Mouse (Mus musculus): Measurements from ENCODE around the gene Nhs. TPM values are rescaled to one million over a fixed set of nuclear protein-coding genes. Genes with fewer than 3 reads are reported as not detected.

Nhs gene
- not detected in 2 replicates for polyA plus RNA-seq (2012; ENCODE audit: insufficient read depth, low replicate concordance)

GRCm38 (mm10) chrX:162159637-162160611, at the start of gene Nhs:
Nhs (minus strand) TSS chrX:162159730.
- Histone ChIP-seq H3K4me3 (replicated peaks) (peak within 1 kb of the TSS; percentile 87), H3K4me1 (peaks cover 12% of the 10 kb centered on the region; the same call in 1 of the 2 replicates), H3K27me3 (replicated peaks) (peaks cover 45% of the 10 kb centered on the region), H3K9me3 (peaks cover 20% of the 10 kb centered on the region), H3K36me3 (replicated peaks; ENCODE audit: low read length) (no peaks in the 10 kb centered on the region)
- no peak for TF ChIP-seq FLI1 (IDR thresholded peaks at IDR 0.05; ENCODE audit: low read length)
- no peak for TF ChIP-seq GATA1 (IDR thresholded peaks at IDR 0.05; ENCODE audit: borderline replicate concordance, low read length)

- no peak for TF ChIP-seq FLI1 (IDR thresholded peaks at IDR 0.05; ENCODE audit: low read length)
- no peak for TF ChIP-seq GATA1 (IDR thresholded peaks at IDR 0.05; ENCODE audit: borderline replicate concordance, low read length)
- H3K27me3 ChIP-seq (replicated peaks), result peaks cover 2% of the 10 kb centered on the region
- H3K9me3 ChIP-seq, result peaks cover 3% of the 10 kb centered on the region; the same call in 1 of the 2 replicates
- no peaks in the 10 kb centered on the region for H3K36me3 ChIP-seq (replicated peaks; ENCODE audit: low read length)
- no peak overlapping the region for H3K4me3 ChIP-seq (replicated peaks)
- no peaks in the 10 kb centered on the region for H3K4me1 ChIP-seq
These were observed 46.9 kb upstream of the Nhs start for GRCm38 (mm10) chrX:162206350-162206884.

- peak overlapping the region; percentile 87 for H3K4me3 ChIP-seq (replicated peaks)
- no peaks in the 10 kb centered on the region for H3K36me3 ChIP-seq (replicated peaks; ENCODE audit: low read length)
- peaks cover 51% of the 10 kb centered on the region for H3K27me3 ChIP-seq (replicated peaks)
- TF ChIP-seq FLI1 (IDR thresholded peaks at IDR 0.05; ENCODE audit: low read length), result no peak
- TF ChIP-seq GATA1 (IDR thresholded peaks at IDR 0.05; ENCODE audit: borderline replicate concordance, low read length), result no peak
- H3K4me1 ChIP-seq, result peaks cover 12% of the 10 kb centered on the region; the same call in 1 of the 2 replicates
- H3K9me3 ChIP-seq, result peaks cover 20% of the 10 kb centered on the region
These were observed 540 bp downstream of the Nhs start for GRCm38 (mm10) chrX:162158743-162159636.

GRCm38 (mm10) chrX:162158142-162158541, 1.4 kb downstream of the Nhs start:
- TF ChIP-seq FLI1 (IDR thresholded peaks at IDR 0.05; ENCODE audit: low read length) (no peak), GATA1 (IDR thresholded peaks at IDR 0.05; ENCODE audit: borderline replicate concordance, low read length) (no peak)
- Histone ChIP-seq H3K27me3 (replicated peaks) (peaks cover 51% of the 10 kb centered on the region), H3K4me1 (peaks cover 12% of the 10 kb centered on the region; the same call in 1 of the 2 replicates), H3K9me3 (peaks cover 20% of the 10 kb centered on the region), H3K36me3 (replicated peaks; ENCODE audit: low read length) (no peaks in the 10 kb centered on the region), H3K4me3 (replicated peaks) (no peak overlapping the region)

- H3K4me3 ChIP-seq (replicated peaks), result no peak overlapping the region
- no peaks in the 10 kb centered on the region for H3K4me1 ChIP-seq
- peaks cover 18% of the 10 kb centered on the region for H3K27me3 ChIP-seq (replicated peaks)
- no peaks in the 10 kb centered on the region for H3K9me3 ChIP-seq
- TF ChIP-seq FLI1 (IDR thresholded peaks at IDR 0.05; ENCODE audit: low read length), result no peak
- TF ChIP-seq GATA1 (IDR thresholded peaks at IDR 0.05; ENCODE audit: borderline replicate concordance, low read length), result no peak
- no peaks in the 10 kb centered on the region for H3K36me3 ChIP-seq (replicated peaks; ENCODE audit: low read length)
These were observed 21.7 kb downstream of the Nhs start for GRCm38 (mm10) chrX:162137807-162138206.

- Histone ChIP-seq H3K9me3 (no peaks in the 10 kb centered on the region), H3K4me3 (replicated peaks) (no peak overlapping the region), H3K4me1 (no peaks in the 10 kb centered on the region), H3K36me3 (replicated peaks; ENCODE audit: low read length) (no peaks in the 10 kb centered on the region), H3K27me3 (replicated peaks) (peaks cover 5% of the 10 kb centered on the region)
- TF ChIP-seq FLI1 (IDR thresholded peaks at IDR 0.05; ENCODE audit: low read length) (no peak), GATA1 (IDR thresholded peaks at IDR 0.05; ENCODE audit: borderline replicate concordance, low read length) (no peak)
These were observed 46.3 kb downstream of the Nhs start for GRCm38 (mm10) chrX:162113257-162113656.

GRCm38 (mm10) chrX:162102802-162103434, 56.6 kb downstream of the Nhs start:
- Histone ChIP-seq H3K4me3 (replicated peaks) (no peak overlapping the region), H3K9me3 (no peaks in the 10 kb centered on the region), H3K36me3 (replicated peaks; ENCODE audit: low read length) (no peaks in the 10 kb centered on the region), H3K4me1 (no peaks in the 10 kb centered on the region), H3K27me3 (replicated peaks) (peaks cover 12% of the 10 kb centered on the region)
- TF ChIP-seq FLI1 (IDR thresholded peaks at IDR 0.05; ENCODE audit: low read length) (no peak), GATA1 (IDR thresholded peaks at IDR 0.05; ENCODE audit: borderline replicate concordance, low read length) (no peak)

GRCm38 (mm10) chrX:162098364-162098763, 61.2 kb downstream of the Nhs start:
- H3K36me3 ChIP-seq (replicated peaks; ENCODE audit: low read length), result no peaks in the 10 kb centered on the region
- TF ChIP-seq FLI1 (IDR thresholded peaks at IDR 0.05; ENCODE audit: low read length) (no peak), GATA1 (IDR thresholded peaks at IDR 0.05; ENCODE audit: borderline replicate concordance, low read length) (no peak)
- peaks cover 4% of the 10 kb centered on the region for H3K27me3 ChIP-seq (replicated peaks)
- H3K9me3 ChIP-seq, result no peaks in the 10 kb centered on the region
- H3K4me1 ChIP-seq, result no peaks in the 10 kb centered on the region
- H3K4me3 ChIP-seq (replicated peaks), result no peak overlapping the region

GRCm38 (mm10) chrX:162087291-162087690, 72.2 kb downstream of the Nhs start:
- Histone ChIP-seq H3K36me3 (replicated peaks; ENCODE audit: low read length) (no peaks in the 10 kb centered on the region), H3K4me1 (no peaks in the 10 kb centered on the region), H3K9me3 (no peaks in the 10 kb centered on the region), H3K4me3 (replicated peaks) (no peak overlapping the region), H3K27me3 (replicated peaks) (peaks cover 6% of the 10 kb centered on the region)
- TF ChIP-seq FLI1 (IDR thresholded peaks at IDR 0.05; ENCODE audit: low read length) (no peak), GATA1 (IDR thresholded peaks at IDR 0.05; ENCODE audit: borderline replicate concordance, low read length) (no peak)

All from megakaryocyte, embryonic 14.5 days (primary cell).